Mouse (Mus musculus) embryonic facial prominence, embryonic 15.5 days (tissue): ENCODE measurements around the gene Cbfa2t3. TPM values are rescaled to one million over a fixed set of nuclear protein-coding genes. Genes with fewer than 3 reads are reported as not detected.
A peak's percentile ranks its signal among the peaks of the same experiment; 100 is the strongest.

Source experiments
- ATAC-seq: fragments of 200-750 bp; cut with Nextera tagmentation; 2 replicates; pipeline ENCODE4 v1.8.0; 2017; ENCODE audit warnings: low read depth, moderate TSS enrichment; ENCODE audit not compliant: insufficient number of reproducible peaks, low FRiP score, low TSS enrichment
- H3K27ac ChIP-seq: fragments of 300-500 bp; sonication (generic); replicated peaks from 2 replicates; pipeline ENCODE4 v1.5.1; 2015; ENCODE audit warnings: mild to moderate bottlenecking, inconsistent platforms
- H3K27me3 ChIP-seq: fragments of 300-500 bp; sonication (generic); 2 replicates; pipeline ENCODE4 v1.6.1; 2015; ENCODE audit warnings: inconsistent platforms
- H3K36me3 ChIP-seq: fragments of 300-500 bp; sonication (generic); 2 replicates; pipeline ENCODE4 v1.6.1; 2015; ENCODE audit warnings: mild to moderate bottlenecking, inconsistent platforms
- H3K4me1 ChIP-seq: fragments of 300-500 bp; sonication (generic); 2 replicates; pipeline ENCODE4 v1.6.1; 2015; ENCODE audit warnings: inconsistent platforms
- H3K4me2 ChIP-seq: fragments of 300-500 bp; sonication (generic); replicated peaks from 2 replicates; pipeline ENCODE4 v1.6.1; 2015; ENCODE audit warnings: mild to moderate bottlenecking, inconsistent platforms
- H3K4me3 ChIP-seq: fragments of 300-500 bp; sonication (generic); replicated peaks from 2 replicates; pipeline ENCODE4 v1.5.1; 2015; ENCODE audit warnings: mild to moderate bottlenecking, inconsistent platforms
- H3K9ac ChIP-seq: fragments of 300-500 bp; sonication (generic); 2 replicates; pipeline ENCODE4 v1.6.1; 2015; ENCODE audit warnings: inconsistent platforms
- H3K9me3 ChIP-seq: fragments of 300-500 bp; sonication (generic); replicated peaks from 2 replicates; pipeline ENCODE4 v1.6.1; 2016; ENCODE audit warnings: inconsistent platforms
- WGBS: fragments of 180-500 bp; shearing (Covaris S2); methylation state at CpG from one replicate; pipeline ENCODE4 v1.1.7; 2015; 5-methylcytosine and 5-hydroxymethylcytosine counted together
- polyA plus RNA-seq: library from polyadenylated mRNA; unstranded; fragments of >200 nt; fragmentation: Nextera tagmentation; extraction: Ambion mirVana; gene quantifications from 2 replicates; pipeline ENCODE4 v1.2.1, GENCODE M21; 2015

Gene Cbfa2t3
- polyA plus RNA-seq, 1 experiment from 2014 or later = 6.4 TPM

DNA sequence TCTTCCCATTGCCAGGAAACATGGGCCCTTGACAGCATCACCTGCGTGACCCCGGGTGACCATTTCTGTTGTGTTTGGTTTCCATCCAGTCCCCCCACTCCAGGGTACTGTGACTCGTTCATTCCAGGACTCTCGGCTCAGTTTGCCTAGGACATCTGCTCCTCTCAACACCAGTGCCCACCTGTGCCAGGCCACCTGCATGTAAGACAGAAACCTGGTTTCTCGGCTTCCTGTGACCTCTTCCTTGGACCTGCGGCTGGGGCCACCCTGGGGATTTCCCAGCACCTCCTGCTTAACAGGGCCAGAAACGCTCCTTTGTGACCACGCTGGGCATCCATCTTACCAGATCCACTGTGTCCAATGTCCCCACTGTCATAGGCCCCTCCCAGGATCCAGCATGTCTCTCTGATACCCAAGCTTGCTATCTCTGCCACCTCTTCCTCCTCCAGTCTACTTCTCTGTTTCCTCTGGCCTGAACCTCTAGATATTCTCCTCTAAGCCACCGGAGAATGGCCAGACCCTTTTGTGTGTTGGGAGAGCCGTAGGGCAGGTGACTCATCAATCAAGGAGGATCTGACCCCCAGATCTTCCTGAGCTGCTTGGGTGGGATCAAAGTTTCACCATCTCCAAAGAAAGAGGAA, 19.1 kb upstream of the Cbfa2t3 start:
- peaks cover 25% of the 10 kb centered on the region for H3K4me1 ChIP-seq
- ATAC-seq = no peak
- no peaks in the 10 kb centered on the region for H3K9me3 ChIP-seq
- H3K4me3 ChIP-seq = no peak overlapping the region
- no peak overlapping the region for H3K9ac ChIP-seq
- no peak overlapping the region for H3K4me2 ChIP-seq
- WGBS = 82% methylated on average over 10 of the region's 10 CpGs
- H3K27ac ChIP-seq = no peak overlapping the region
- H3K36me3 ChIP-seq = no peaks in the 10 kb centered on the region
- H3K27me3 ChIP-seq = peaks cover 35% of the 10 kb centered on the region

DNA sequence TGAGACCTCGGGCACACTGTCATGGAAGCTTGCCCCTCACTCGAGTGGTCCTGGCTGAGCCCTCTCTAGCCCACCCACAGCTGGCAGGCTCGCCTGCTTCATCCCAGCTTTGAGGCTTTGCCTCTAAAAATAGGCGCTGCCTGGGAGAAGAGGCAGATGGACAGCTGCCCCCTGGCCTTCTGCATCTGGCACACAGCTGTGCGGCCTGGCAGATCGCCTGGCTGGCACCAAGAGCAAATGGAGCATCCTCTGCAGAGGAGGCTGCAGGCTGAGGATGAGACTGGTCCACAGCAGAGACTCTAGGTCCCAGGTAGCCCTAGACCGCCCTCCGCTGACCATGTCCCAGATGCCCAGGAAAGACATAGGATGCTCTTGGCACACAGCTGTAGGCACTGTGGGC, 17.7 kb upstream of the Cbfa2t3 start:
- no peak for ATAC-seq
- peaks cover 25% of the 10 kb centered on the region for H3K4me1 ChIP-seq
- WGBS = 71% methylated on average over 8 of the region's 8 CpGs
- no peaks in the 10 kb centered on the region for H3K36me3 ChIP-seq
- H3K4me3 ChIP-seq = no peak overlapping the region
- no peaks in the 10 kb centered on the region for H3K9me3 ChIP-seq
- H3K27me3 ChIP-seq = peaks cover 28% of the 10 kb centered on the region
- H3K9ac ChIP-seq = no peak overlapping the region
- H3K4me2 ChIP-seq = no peak overlapping the region
- no peak overlapping the region for H3K27ac ChIP-seq

GRCm38 (mm10) chr8:122713157-122713518, 14.2 kb upstream of the Cbfa2t3 start:
- Histone ChIP-seq H3K4me1 (peaks cover 21% of the 10 kb centered on the region), H3K4me3 (no peak overlapping the region), H3K36me3 (no peaks in the 10 kb centered on the region), H3K9me3 (no peaks in the 10 kb centered on the region), H3K9ac (no peak overlapping the region), H3K27me3 (peaks cover 15% of the 10 kb centered on the region; the same call in 1 of the 2 replicates), H3K4me2 (no peak overlapping the region), H3K27ac (no peak overlapping the region)
- 87% methylated on average over 5 of the region's 5 CpGs for WGBS
- no peak for ATAC-seq

DNA sequence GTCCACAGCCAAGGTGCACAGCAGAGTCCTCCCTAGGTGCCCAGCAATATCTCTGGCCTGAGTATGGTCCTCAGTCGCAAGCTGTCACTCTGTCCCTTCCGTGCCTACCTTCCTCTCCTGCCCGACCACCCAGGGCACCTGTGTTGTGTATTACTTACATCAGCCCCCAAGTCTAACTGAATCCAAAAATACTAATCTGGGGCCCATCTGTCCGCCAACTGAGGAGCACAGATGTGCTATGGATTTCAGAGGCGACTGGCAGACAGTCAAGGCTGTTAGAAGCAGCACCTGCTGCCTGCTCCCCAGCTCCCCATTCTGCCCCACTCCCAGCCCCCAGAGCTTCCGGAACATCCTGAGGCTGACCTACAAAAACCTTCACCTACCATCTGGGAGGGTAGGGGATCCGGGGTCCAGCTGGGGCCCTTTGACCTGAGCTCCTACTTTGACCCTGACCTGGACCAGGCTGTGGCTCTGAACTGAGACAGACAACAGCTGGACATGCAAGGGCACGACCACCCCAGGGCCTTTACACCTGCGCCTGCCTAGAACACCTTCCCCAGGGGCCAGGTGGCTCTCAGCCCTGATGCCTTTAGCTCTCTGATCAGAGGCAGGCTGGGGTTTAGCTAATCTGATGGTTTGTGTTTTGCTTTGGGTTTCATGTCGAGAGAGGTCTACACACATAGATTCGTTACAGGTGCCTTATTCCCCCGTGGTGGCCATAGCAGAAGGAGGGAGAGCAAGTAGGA, 13.7 kb upstream of the Cbfa2t3 start:
- WGBS = 60% methylated on average over 12 of the region's 12 CpGs
- H3K36me3 ChIP-seq = no peaks in the 10 kb centered on the region
- H3K27ac ChIP-seq = no peak overlapping the region
- H3K4me2 ChIP-seq = no peak overlapping the region
- peaks cover 21% of the 10 kb centered on the region for H3K4me1 ChIP-seq
- H3K9me3 ChIP-seq = no peaks in the 10 kb centered on the region
- H3K4me3 ChIP-seq = no peak overlapping the region
- ATAC-seq = no peak
- H3K9ac ChIP-seq = no peak overlapping the region
- peaks cover 13% of the 10 kb centered on the region; the same call in 1 of the 2 replicates for H3K27me3 ChIP-seq

- 73% methylated on average over 11 of the region's 11 CpGs for WGBS
- H3K9ac ChIP-seq = no peak overlapping the region
- no peak overlapping the region for H3K27ac ChIP-seq
- peaks cover 19% of the 10 kb centered on the region for H3K4me1 ChIP-seq
- no peaks in the 10 kb centered on the region for H3K36me3 ChIP-seq
- no peaks in the 10 kb centered on the region for H3K9me3 ChIP-seq
- no peak overlapping the region for H3K4me2 ChIP-seq
- ATAC-seq = no peak
- H3K27me3 ChIP-seq = peaks cover 13% of the 10 kb centered on the region; the same call in 1 of the 2 replicates
- H3K4me3 ChIP-seq = no peak overlapping the region
Observed at GRCm38 (mm10) chr8:122711891-122712365, 13.0 kb upstream of the Cbfa2t3 start.

- Histone ChIP-seq H3K27ac (no peak overlapping the region), H3K9me3 (no peaks in the 10 kb centered on the region), H3K27me3 (peaks cover 13% of the 10 kb centered on the region; the same call in 1 of the 2 replicates), H3K4me2 (no peak overlapping the region), H3K4me3 (no peak overlapping the region), H3K4me1 (peaks cover 15% of the 10 kb centered on the region), H3K9ac (no peak overlapping the region), H3K36me3 (no peaks in the 10 kb centered on the region)
- 74% methylated on average over 3 of the region's 3 CpGs for WGBS
- ATAC-seq = no peak
Observed at GRCm38 (mm10) chr8:122711480-122711879, 12.6 kb upstream of the Cbfa2t3 start.

DNA sequence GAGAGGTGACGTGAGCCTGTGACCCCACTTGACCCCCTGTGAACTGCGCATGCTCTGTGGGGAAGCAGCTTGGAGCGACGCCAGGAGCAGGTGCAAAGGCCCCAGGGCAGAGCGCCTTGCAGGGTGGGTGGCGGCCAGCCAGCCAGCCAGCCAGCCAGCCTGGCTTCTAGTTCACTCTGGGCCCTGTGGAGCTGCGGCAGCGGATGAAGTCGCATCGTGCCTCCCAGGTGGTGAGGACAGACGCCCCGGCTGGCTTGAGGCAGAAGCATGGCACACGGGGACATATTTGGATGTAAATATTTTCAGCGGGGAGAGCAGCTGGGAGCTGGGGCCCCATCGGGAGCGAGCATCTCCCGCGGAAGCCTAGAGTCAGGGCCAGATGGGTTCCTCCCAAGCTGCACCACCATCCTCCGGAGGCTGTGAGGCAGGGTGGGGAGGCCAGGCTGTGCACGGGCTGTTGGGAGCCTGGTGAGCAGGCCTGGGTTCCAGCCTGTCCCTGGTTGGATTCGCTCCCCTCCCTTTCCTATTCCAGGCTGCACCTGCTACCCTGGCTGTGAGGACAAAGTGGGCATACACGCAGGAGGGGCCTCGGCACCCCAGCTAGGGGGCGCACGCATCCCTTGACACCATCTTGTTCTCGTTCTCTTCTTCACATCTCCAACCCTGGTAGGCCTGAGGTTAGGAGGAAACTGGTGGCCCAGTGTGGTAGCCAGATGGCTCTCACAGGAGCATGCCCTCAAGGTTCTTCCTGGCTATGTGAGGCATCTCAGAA, 10.6 kb upstream of the Cbfa2t3 start:
- WGBS = 39% methylated on average over 26 of the region's 26 CpGs
- peaks cover 9% of the 10 kb centered on the region for H3K4me1 ChIP-seq
- 0 out of 2 replicates have a peak, but pooled peaks have one; percentile 34 for ATAC-seq

DNA sequence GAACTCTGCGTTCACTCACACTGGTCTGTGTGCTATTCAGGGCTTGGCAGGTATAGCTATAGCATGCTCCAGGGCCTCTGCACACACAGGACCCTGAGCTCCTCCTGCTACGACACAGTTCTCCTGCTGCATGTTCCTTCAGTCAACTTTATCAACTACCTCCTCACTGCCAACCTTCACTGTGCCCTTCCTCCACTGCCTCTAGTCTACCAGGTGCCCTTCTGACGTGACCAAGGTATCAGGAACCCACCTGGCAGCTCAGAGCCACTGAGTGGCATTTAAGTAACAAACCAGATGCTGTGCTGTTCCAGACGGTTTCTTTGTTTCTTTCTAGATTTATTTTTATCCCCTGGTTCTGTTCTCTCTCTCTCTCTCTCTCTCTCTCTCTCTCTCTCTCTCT, 8.3 kb upstream of the Cbfa2t3 start:
- no peak overlapping the region for H3K4me3 ChIP-seq
- H3K4me1 ChIP-seq = peaks cover 9% of the 10 kb centered on the region
- no peaks in the 10 kb centered on the region for H3K9me3 ChIP-seq
- no peaks in the 10 kb centered on the region for H3K36me3 ChIP-seq
- H3K27ac ChIP-seq = no peak overlapping the region
- WGBS = 57% methylated on average over 4 of the region's 4 CpGs
- no peak for ATAC-seq
- H3K9ac ChIP-seq = no peak overlapping the region
- peaks cover 18% of the 10 kb centered on the region; the same call in 1 of the 2 replicates for H3K27me3 ChIP-seq
- no peak overlapping the region for H3K4me2 ChIP-seq

More for the DNA sequence above, 10.6 kb upstream of the Cbfa2t3 start:
- Histone ChIP-seq H3K27ac (no peak overlapping the region), H3K9me3 (no peaks in the 10 kb centered on the region), H3K4me2 (no peak overlapping the region), H3K36me3 (no peaks in the 10 kb centered on the region), H3K4me3 (no peak overlapping the region), H3K9ac (no peak overlapping the region), H3K27me3 (peaks cover 14% of the 10 kb centered on the region; the same call in 1 of the 2 replicates)

- H3K4me3 ChIP-seq = no peak overlapping the region
- H3K4me2 ChIP-seq = no peak overlapping the region
- no peak overlapping the region for H3K9ac ChIP-seq
- H3K4me1 ChIP-seq = peaks cover 9% of the 10 kb centered on the region; the same call in 1 of the 2 replicates
- no peak for ATAC-seq
- 48% methylated on average over 12 of the region's 12 CpGs for WGBS
- H3K36me3 ChIP-seq = no peaks in the 10 kb centered on the region
- H3K9me3 ChIP-seq = no peaks in the 10 kb centered on the region
- H3K27me3 ChIP-seq = peaks cover 17% of the 10 kb centered on the region; the same call in 1 of the 2 replicates
- no peak overlapping the region for H3K27ac ChIP-seq
Observed at GRCm38 (mm10) chr8:122705901-122706561, 7.1 kb upstream of the Cbfa2t3 start.

DNA sequence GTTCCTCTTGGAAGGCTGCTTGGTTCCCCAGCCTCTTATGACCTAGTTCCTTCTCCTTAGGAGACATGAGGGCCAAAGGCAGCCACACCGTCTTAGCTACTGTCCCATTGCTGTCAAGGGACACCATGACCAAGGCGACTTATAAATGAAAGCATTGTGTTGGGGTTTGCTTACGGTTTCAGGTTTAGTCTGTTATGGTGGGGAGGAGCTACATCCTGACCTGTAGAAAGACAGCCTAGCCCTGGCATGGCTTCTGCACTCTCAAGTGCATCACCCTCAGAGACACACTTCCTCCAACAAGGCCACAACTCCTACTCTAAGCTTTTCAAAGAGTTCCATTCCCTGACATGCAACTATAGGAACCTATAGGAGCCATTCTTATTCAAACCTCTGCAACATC, 5.7 kb upstream of the Cbfa2t3 start:
- H3K9ac ChIP-seq = no peak overlapping the region
- H3K4me1 ChIP-seq = peaks cover 5% of the 10 kb centered on the region; the same call in 1 of the 2 replicates
- H3K9me3 ChIP-seq = no peaks in the 10 kb centered on the region
- no peak overlapping the region for H3K27ac ChIP-seq
- no peaks in the 10 kb centered on the region for H3K36me3 ChIP-seq
- ATAC-seq = no peak
- no peak overlapping the region for H3K4me3 ChIP-seq
- H3K4me2 ChIP-seq = no peak overlapping the region
- WGBS = 66% methylated on average over 3 of the region's 3 CpGs
- H3K27me3 ChIP-seq = 0 out of 2 replicates have a peak, but pooled peaks cover 5% of the 10 kb centered on the region
